Mouse (Mus musculus): ENCODE results near the gene Dip2a. TPM values are rescaled to one million over a fixed set of nuclear protein-coding genes. Genes with fewer than 3 reads are reported as not detected.

The Dip2a gene
- polyA plus RNA-seq, 1 experiment = 11.1 TPM

GRCm38 (mm10) chr10:76354974-76355373, 9.9 kb upstream of the Dip2a start:
- Histone ChIP-seq H3K36me3 (ENCODE audit: control insufficient read depth, insufficient read depth) (peaks cover 38% of the 10 kb centered on the region), H3K4me2 (ENCODE audit: low read depth) (no peak overlapping the region), H3ac (ENCODE audit: control insufficient read depth, insufficient read length) (no peak overlapping the region), H3K79me2 (ENCODE audit: control insufficient read depth, insufficient read depth) (no peaks in the 10 kb centered on the region), H3K27me3 (ENCODE audit: control insufficient read depth, insufficient read depth, insufficient read length) (no peaks in the 10 kb centered on the region), H3K4me3 (no peak overlapping the region)
- TF ChIP-seq E2F4 (IDR thresholded peaks at IDR 0.05; ENCODE audit: insufficient read depth) (no peak), TCF3 (IDR thresholded peaks at IDR 0.05; ENCODE audit: insufficient read length, low read depth) (no peak), POLR2AphosphoS2 (IDR thresholded peaks at IDR 0.05; ENCODE audit: insufficient read length, low read depth) (no peak), USF1 (IDR thresholded peaks at IDR 0.05; ENCODE audit: low read depth) (no peak), SRF (IDR thresholded peaks at IDR 0.05; ENCODE audit: control insufficient read depth, insufficient read length, low read depth) (no peak), TCF12 (IDR thresholded peaks at IDR 0.05; ENCODE audit: insufficient read depth, poor library complexity, severe bottlenecking) (no peak), MYOD1 (IDR thresholded peaks at IDR 0.05; ENCODE audit: control insufficient read depth in 1 of 3, insufficient read length in 2 of 3, low read depth in 2 of 3) (no peak), REST (IDR thresholded peaks at IDR 0.05; ENCODE audit: insufficient read depth, insufficient read length) (no peak), MYOG (IDR thresholded peaks at IDR 0.05; ENCODE audit: control insufficient read depth in 1 of 3, insufficient read depth in 1 of 3, insufficient read length in 2 of 3, low read depth in 2 of 3) (no peak), POLR2A (IDR thresholded peaks at IDR 0.05; ENCODE audit: insufficient read length, low read depth) (no peak), CEBPB (IDR thresholded peaks at IDR 0.05; ENCODE audit: insufficient read depth, poor library complexity, severe bottlenecking) (no peak), MAX (IDR thresholded peaks at IDR 0.05; ENCODE audit: low read depth) (no peak)

GRCm38 (mm10) chr10:76353986-76354385, 8.9 kb upstream of the Dip2a start:
- TF ChIP-seq POLR2AphosphoS2 (IDR thresholded peaks at IDR 0.05; ENCODE audit: insufficient read length, low read depth) (no peak), E2F4 (IDR thresholded peaks at IDR 0.05; ENCODE audit: insufficient read depth) (no peak), TCF12 (IDR thresholded peaks at IDR 0.05; ENCODE audit: insufficient read depth, poor library complexity, severe bottlenecking) (no peak), CEBPB (IDR thresholded peaks at IDR 0.05; ENCODE audit: insufficient read depth, poor library complexity, severe bottlenecking) (no peak), USF1 (IDR thresholded peaks at IDR 0.05; ENCODE audit: low read depth) (no peak), REST (IDR thresholded peaks at IDR 0.05; ENCODE audit: insufficient read depth, insufficient read length) (no peak), SRF (IDR thresholded peaks at IDR 0.05; ENCODE audit: control insufficient read depth, insufficient read length, low read depth) (no peak), MAX (IDR thresholded peaks at IDR 0.05; ENCODE audit: low read depth) (no peak), MYOG (IDR thresholded peaks at IDR 0.05; ENCODE audit: control insufficient read depth in 1 of 3, insufficient read depth in 1 of 3, insufficient read length in 2 of 3, low read depth in 2 of 3) (no peak), MYOD1 (IDR thresholded peaks at IDR 0.05; ENCODE audit: control insufficient read depth in 1 of 3, insufficient read length in 2 of 3, low read depth in 2 of 3) (no peak), TCF3 (IDR thresholded peaks at IDR 0.05; ENCODE audit: insufficient read length, low read depth) (no peak), POLR2A (IDR thresholded peaks at IDR 0.05; ENCODE audit: insufficient read length, low read depth) (no peak)
- no peak overlapping the region for H3K4me3 ChIP-seq
- no peaks in the 10 kb centered on the region for H3K27me3 ChIP-seq (ENCODE audit: control insufficient read depth, insufficient read depth, insufficient read length)
- H3K36me3 ChIP-seq (ENCODE audit: control insufficient read depth, insufficient read depth) = peaks cover 42% of the 10 kb centered on the region
- no peaks in the 10 kb centered on the region for H3K79me2 ChIP-seq (ENCODE audit: control insufficient read depth, insufficient read depth)
- no peak overlapping the region for H3ac ChIP-seq (ENCODE audit: control insufficient read depth, insufficient read length)
- no peak overlapping the region for H3K4me2 ChIP-seq (ENCODE audit: low read depth)

- H3K79me2 ChIP-seq (ENCODE audit: control insufficient read depth, insufficient read depth) = no peaks in the 10 kb centered on the region
- H3K4me2 ChIP-seq (ENCODE audit: low read depth) = no peak overlapping the region
- H3K4me3 ChIP-seq = no peak overlapping the region
- peaks cover 40% of the 10 kb centered on the region for H3K36me3 ChIP-seq (ENCODE audit: control insufficient read depth, insufficient read depth)
- no peaks in the 10 kb centered on the region for H3K27me3 ChIP-seq (ENCODE audit: control insufficient read depth, insufficient read depth, insufficient read length)
- no peak for TF ChIP-seq E2F4 (IDR thresholded peaks at IDR 0.05; ENCODE audit: insufficient read depth)
- TF ChIP-seq REST (IDR thresholded peaks at IDR 0.05; ENCODE audit: insufficient read depth, insufficient read length) = no peak
- no peak for TF ChIP-seq USF1 (IDR thresholded peaks at IDR 0.05; ENCODE audit: low read depth)
- TF ChIP-seq POLR2A (IDR thresholded peaks at IDR 0.05; ENCODE audit: insufficient read length, low read depth) = no peak
- TF ChIP-seq MAX (IDR thresholded peaks at IDR 0.05; ENCODE audit: low read depth) = no peak
- TF ChIP-seq MYOD1 (IDR thresholded peaks at IDR 0.05; ENCODE audit: control insufficient read depth in 1 of 3, insufficient read length in 2 of 3, low read depth in 2 of 3) = no peak
- no peak for TF ChIP-seq TCF12 (IDR thresholded peaks at IDR 0.05; ENCODE audit: insufficient read depth, poor library complexity, severe bottlenecking)
- no peak for TF ChIP-seq SRF (IDR thresholded peaks at IDR 0.05; ENCODE audit: control insufficient read depth, insufficient read length, low read depth)
- no peak for TF ChIP-seq MYOG (IDR thresholded peaks at IDR 0.05; ENCODE audit: control insufficient read depth in 1 of 3, insufficient read depth in 1 of 3, insufficient read length in 2 of 3, low read depth in 2 of 3)
- TF ChIP-seq POLR2AphosphoS2 (IDR thresholded peaks at IDR 0.05; ENCODE audit: insufficient read length, low read depth) = no peak
- TF ChIP-seq CEBPB (IDR thresholded peaks at IDR 0.05; ENCODE audit: insufficient read depth, poor library complexity, severe bottlenecking) = no peak
- TF ChIP-seq TCF3 (IDR thresholded peaks at IDR 0.05; ENCODE audit: insufficient read length, low read depth) = no peak
- H3ac ChIP-seq (ENCODE audit: control insufficient read depth, insufficient read length) = no peak overlapping the region
These were observed 6.9 kb upstream of the Dip2a start for GRCm38 (mm10) chr10:76351953-76352352.

GRCm38 (mm10) chr10:76346589-76346988, 1.5 kb upstream of the Dip2a start:
- H3K4me3 ChIP-seq = no peak overlapping the region

More at GRCm38 (mm10) chr10:76346589-76346988, 1.5 kb upstream of the Dip2a start:
- Histone ChIP-seq H3K27me3 (ENCODE audit: control insufficient read depth, insufficient read depth, insufficient read length) (no peaks in the 10 kb centered on the region), H3ac (ENCODE audit: control insufficient read depth, insufficient read length) (no peak overlapping the region), H3K79me2 (ENCODE audit: control insufficient read depth, insufficient read depth) (peaks cover 21% of the 10 kb centered on the region), H3K36me3 (ENCODE audit: control insufficient read depth, insufficient read depth) (peaks cover 14% of the 10 kb centered on the region), H3K4me2 (ENCODE audit: low read depth) (peak overlapping the region; percentile 83)
- TF ChIP-seq MYOG (IDR thresholded peaks at IDR 0.05; ENCODE audit: control insufficient read depth in 1 of 3, insufficient read depth in 1 of 3, insufficient read length in 2 of 3, low read depth in 2 of 3) = no peak
- TF ChIP-seq TCF12 (IDR thresholded peaks at IDR 0.05; ENCODE audit: insufficient read depth, poor library complexity, severe bottlenecking) = no peak
- no peak for TF ChIP-seq POLR2AphosphoS2 (IDR thresholded peaks at IDR 0.05; ENCODE audit: insufficient read length, low read depth)
- no peak for TF ChIP-seq SRF (IDR thresholded peaks at IDR 0.05; ENCODE audit: control insufficient read depth, insufficient read length, low read depth)
- TF ChIP-seq MYOD1 (IDR thresholded peaks at IDR 0.05; ENCODE audit: control insufficient read depth in 1 of 3, insufficient read length in 2 of 3, low read depth in 2 of 3) = no peak
- TF ChIP-seq E2F4 (IDR thresholded peaks at IDR 0.05; ENCODE audit: insufficient read depth) = no peak
- no peak for TF ChIP-seq REST (IDR thresholded peaks at IDR 0.05; ENCODE audit: insufficient read depth, insufficient read length)
- TF ChIP-seq MAX (IDR thresholded peaks at IDR 0.05; ENCODE audit: low read depth) = no peak
- TF ChIP-seq USF1 (IDR thresholded peaks at IDR 0.05; ENCODE audit: low read depth) = no peak
- no peak for TF ChIP-seq CEBPB (IDR thresholded peaks at IDR 0.05; ENCODE audit: insufficient read depth, poor library complexity, severe bottlenecking)
- no peak for TF ChIP-seq POLR2A (IDR thresholded peaks at IDR 0.05; ENCODE audit: insufficient read length, low read depth)
- TF ChIP-seq TCF3 (IDR thresholded peaks at IDR 0.05; ENCODE audit: insufficient read length, low read depth) = no peak
